Mouse (Mus musculus) olfactory bulb, adult 2 months (tissue): ENCODE data around the gene Smim12. TPM values are rescaled to one million over a fixed set of nuclear protein-coding genes. Genes with fewer than 3 reads are reported as not detected.

Source experiments
- H3K27ac ChIP-seq: fragments of 200-500 bp; 2 replicates; pipeline ENCODE4 v1.5.1; 2012; ENCODE audit warnings: low read depth, low read length; ENCODE audit not compliant: insufficient read depth
- H3K4me1 ChIP-seq: fragments of 200-500 bp; 2 replicates; pipeline ENCODE4 v1.6.1; 2012; ENCODE audit warnings: low read length; ENCODE audit not compliant: control insufficient read depth, insufficient read depth
- H3K4me3 ChIP-seq: fragments of 200-500 bp; 2 replicates; pipeline ENCODE4 v1.5.1; 2012; ENCODE audit warnings: mild to moderate bottlenecking, low read depth, low read length, moderate library complexity; ENCODE audit not compliant: insufficient read depth
- CTCF ChIP-seq: fragments of 200-500 bp; IDR thresholded peaks from 2 replicates; pipeline ENCODE4 v1.5.1; 2012; ENCODE audit warnings: low read depth, mild to moderate bottlenecking, low read length, moderate library complexity; ENCODE audit not compliant: insufficient read depth
- POLR2A ChIP-seq: fragments of 200-500 bp; IDR thresholded peaks from 2 replicates; pipeline ENCODE4 v1.6.1; 2012; ENCODE audit warnings: mild to moderate bottlenecking, low read depth, low read length, moderate library complexity; ENCODE audit not compliant: insufficient read depth
- WGBS: fragments of 180-500 bp; shearing (Covaris S2); methylation state at CpG from one replicate; pipeline ENCODE4 v1.1.7; 2018; 5-methylcytosine and 5-hydroxymethylcytosine counted together
- polyA plus RNA-seq: library from polyadenylated mRNA; stranded (reverse); fragments of >200 nt; gene quantifications from 2 replicates; pipeline ENCODE4 v1.2.4, GENCODE M21; 2012; ENCODE audit warnings: low replicate concordance; ENCODE audit not compliant: missing spikeins, insufficient read depth, insufficient read length

Smim12 gene
- polyA plus RNA-seq, 1 experiment: not detected

DNA sequence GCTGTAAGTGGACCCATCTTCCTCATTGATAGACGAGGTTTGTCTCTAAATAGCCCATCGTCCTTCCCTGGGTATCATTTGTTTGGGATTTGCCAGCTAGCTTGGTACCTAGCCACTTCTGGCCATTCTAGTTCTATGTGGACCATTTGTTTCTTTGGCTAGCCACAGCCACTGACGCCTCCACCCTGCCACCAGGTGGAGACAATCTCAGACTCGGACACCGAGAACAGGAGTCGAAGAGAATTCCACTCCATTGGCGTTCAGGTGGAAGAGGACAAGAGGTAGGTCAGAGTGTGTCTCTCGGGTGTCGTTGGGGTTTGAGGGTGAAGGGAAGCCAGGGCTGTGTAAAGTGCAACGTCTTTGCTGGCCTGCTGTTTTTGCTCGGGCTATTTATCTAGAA lies 28.5 kb upstream of the Smim12 start:
- WGBS: 62% methylated on average over 11 of the region's 11 CpGs
- Histone ChIP-seq H3K4me3 (no peak overlapping the region), H3K4me1 (peaks cover 23% of the 10 kb centered on the region), H3K27ac (no peak overlapping the region)
- no peak for TF ChIP-seq POLR2A
- TF ChIP-seq CTCF: no peak; the same call in 1 of the 2 replicates

DNA sequence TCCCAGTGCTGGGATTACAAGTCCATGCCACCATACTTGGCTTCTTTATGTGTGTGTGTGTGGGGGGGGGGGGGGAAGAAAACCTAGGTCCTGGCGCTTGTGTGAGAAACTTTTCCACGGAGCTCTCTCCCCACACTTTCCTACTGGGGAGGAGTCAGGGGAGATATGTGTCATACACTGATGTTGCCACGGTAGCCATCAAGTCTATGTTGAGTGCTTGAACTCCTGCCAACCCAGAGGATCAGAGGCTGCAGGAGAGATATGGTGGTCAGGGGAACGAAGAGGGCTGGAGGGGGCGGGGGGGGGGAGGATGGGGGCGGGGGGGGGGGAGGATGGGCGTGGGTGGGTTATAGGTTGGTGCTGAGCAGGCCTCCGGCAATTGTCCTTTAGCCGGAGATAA lies 27.8 kb upstream of the Smim12 start:
- TF ChIP-seq POLR2A: no peak
- WGBS: 31% methylated on average over 7 of the region's 9 CpGs
- Histone ChIP-seq H3K4me1 (peaks cover 23% of the 10 kb centered on the region), H3K4me3 (no peak overlapping the region), H3K27ac (no peak overlapping the region)

DNA sequence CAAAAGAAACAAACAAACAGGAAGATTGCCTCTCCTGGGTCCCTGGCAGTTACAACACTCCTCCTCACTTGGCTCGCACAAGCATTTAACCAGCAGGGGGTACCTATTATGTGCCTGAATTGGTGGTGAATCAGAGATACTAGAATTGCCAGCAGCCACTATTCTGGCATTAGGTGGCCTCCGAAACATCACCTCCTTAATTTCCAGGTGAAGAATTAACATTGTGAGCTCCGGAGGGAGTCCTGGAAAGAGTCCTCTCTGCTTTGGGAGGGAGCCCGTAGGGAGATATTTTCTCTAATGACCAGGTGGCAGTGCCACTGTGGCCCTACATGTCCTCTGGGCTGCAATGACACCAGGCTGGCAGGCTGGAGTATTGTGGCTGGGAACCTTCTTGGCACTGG lies 27.3 kb upstream of the Smim12 start:
- 0 out of 2 replicates have a peak overlapping the region, but pooled peaks have one; percentile 15 for H3K27ac ChIP-seq
- no peak overlapping the region for H3K4me3 ChIP-seq
- 38% methylated on average over 4 of the region's 4 CpGs for WGBS
- TF ChIP-seq CTCF (no peak), POLR2A (no peak)
- peaks cover 23% of the 10 kb centered on the region for H3K4me1 ChIP-seq

DNA sequence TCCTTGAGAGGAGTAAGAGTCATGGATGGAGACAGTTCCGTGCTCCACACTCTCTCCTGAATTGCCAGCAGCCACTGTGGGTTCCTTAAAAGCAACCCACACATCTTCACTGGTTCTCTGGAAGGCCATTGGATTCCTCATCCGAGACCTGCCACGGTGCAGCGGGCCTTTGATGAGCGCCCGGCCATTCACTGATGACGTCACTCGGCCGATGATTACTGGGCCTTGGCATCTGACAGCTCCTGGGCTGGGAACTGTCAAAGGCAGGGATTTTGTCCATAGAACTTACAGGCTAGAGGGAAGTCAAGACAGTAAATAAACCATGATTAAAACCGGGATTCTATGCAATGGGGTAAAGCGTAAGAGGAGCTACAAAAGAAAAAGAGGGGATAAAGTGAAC lies 26.5 kb upstream of the Smim12 start:
- no peak for TF ChIP-seq POLR2A
- TF ChIP-seq CTCF: no peak
- no peak overlapping the region for H3K27ac ChIP-seq
- WGBS: 37% methylated on average over 11 of the region's 11 CpGs
- H3K4me3 ChIP-seq: no peak overlapping the region
- H3K4me1 ChIP-seq: peaks cover 23% of the 10 kb centered on the region

DNA sequence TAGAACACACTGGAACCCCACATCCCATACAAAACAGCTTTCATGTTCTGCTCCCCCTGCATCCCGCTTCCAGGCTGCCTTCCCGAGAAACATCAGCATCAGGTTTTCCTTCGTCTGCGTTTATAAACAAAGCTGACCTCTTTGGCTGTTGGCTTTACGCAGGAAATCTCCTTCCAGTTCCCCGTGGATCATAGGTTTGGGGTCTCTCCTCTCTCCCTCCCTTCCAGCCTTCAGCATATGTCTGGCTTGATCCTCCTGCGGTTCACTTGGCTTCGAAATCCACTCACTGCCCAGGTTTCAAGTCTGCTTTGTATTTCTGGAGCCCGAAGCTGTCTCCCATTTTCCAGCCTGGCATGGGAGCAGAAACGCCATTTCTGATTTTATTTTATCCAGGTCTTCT lies 20.3 kb upstream of the Smim12 start:
- TF ChIP-seq POLR2A (no peak), CTCF (no peak)
- WGBS: 60% methylated on average over 10 of the region's 10 CpGs
- Histone ChIP-seq H3K4me3 (no peak overlapping the region), H3K27ac (0 out of 2 replicates have a peak overlapping the region, but pooled peaks have one; percentile 16), H3K4me1 (peaks cover 28% of the 10 kb centered on the region)

DNA sequence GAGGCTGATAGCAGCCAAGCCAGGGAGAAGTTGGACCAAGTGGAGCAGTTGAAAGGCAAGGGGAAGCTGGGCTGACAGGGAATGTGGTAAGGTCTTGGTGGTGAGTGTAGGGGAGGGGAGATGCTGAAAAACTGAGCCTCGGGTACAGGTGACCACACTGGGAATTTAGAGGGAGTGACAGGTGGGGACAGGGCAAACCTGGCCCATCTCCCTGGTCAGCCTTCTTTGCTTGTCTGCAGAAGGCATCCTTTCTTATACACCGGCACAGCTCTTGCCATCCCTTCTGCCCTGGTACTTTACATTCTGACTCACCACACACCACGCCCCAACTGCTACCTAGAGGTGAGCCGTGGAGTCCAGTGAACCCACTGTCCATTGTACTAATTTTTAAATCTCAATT lies 19.8 kb upstream of the Smim12 start:
- TF ChIP-seq CTCF (no peak), POLR2A (no peak)
- WGBS: 67% methylated on average over 4 of the region's 4 CpGs
- no peak overlapping the region for H3K27ac ChIP-seq
- no peak overlapping the region for H3K4me3 ChIP-seq
- peaks cover 28% of the 10 kb centered on the region for H3K4me1 ChIP-seq

DNA sequence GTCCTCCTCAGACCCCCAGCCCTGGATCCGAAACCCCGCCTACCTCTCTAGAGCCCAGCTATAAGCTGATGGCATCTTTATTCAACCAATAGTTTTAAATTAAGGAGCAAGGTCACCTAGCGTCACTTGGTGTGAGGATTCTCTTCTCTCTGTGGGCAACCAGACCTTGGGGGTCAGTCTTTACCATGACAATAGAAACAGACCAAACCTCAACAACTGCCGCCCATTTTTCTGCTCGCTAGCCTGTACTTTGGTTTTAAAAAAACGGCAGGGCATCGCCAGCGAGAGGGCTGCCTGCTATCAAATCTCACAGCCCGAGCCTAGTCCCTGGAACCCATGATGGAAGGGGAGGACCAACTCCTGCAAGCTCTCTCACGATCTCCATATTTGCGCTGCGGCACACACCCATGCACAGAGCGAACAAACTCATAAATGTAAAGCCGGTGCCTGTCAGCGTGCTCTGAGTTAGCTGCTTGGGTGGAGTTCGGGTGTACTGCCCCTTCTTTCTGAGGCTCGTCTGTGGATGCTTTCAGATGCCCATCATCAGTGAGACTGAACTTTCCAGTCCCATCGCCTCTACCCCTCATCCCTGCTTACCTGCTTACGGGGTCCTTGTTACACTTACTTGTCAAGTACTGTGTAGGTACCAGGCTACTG lies 19.0 kb upstream of the Smim12 start:
- no peak for TF ChIP-seq POLR2A
- TF ChIP-seq CTCF: no peak
- WGBS: 53% methylated on average over 19 of the region's 19 CpGs
- Histone ChIP-seq H3K27ac (no peak overlapping the region), H3K4me3 (no peak overlapping the region), H3K4me1 (peaks cover 28% of the 10 kb centered on the region)

DNA sequence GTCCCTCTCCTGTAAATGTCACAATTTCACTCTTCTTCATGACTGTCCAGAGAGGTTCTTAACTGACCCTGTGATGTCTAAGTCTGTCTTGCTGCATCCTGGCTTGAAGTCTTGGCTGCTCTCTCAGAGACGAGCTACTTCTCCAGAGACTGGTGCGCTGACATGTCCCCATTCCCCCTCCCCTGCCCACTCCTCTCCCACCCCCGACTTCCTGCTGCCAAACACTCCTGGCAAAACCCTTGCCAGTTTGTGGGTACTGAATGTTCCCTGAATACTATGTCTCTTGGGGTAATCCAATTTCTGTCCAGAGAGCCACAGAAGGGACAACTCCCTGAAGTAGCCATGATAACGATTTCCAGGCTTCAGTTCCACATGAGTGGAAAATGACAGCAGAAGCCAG lies 17.5 kb upstream of the Smim12 start:
- WGBS: 33% methylated on average over 4 of the region's 4 CpGs
- no peak for TF ChIP-seq CTCF
- TF ChIP-seq POLR2A: no peak
- H3K4me1 ChIP-seq: peaks cover 29% of the 10 kb centered on the region
- H3K4me3 ChIP-seq: no peak overlapping the region
- peak overlapping the region; percentile 22; the same call in 1 of the 2 replicates for H3K27ac ChIP-seq

DNA sequence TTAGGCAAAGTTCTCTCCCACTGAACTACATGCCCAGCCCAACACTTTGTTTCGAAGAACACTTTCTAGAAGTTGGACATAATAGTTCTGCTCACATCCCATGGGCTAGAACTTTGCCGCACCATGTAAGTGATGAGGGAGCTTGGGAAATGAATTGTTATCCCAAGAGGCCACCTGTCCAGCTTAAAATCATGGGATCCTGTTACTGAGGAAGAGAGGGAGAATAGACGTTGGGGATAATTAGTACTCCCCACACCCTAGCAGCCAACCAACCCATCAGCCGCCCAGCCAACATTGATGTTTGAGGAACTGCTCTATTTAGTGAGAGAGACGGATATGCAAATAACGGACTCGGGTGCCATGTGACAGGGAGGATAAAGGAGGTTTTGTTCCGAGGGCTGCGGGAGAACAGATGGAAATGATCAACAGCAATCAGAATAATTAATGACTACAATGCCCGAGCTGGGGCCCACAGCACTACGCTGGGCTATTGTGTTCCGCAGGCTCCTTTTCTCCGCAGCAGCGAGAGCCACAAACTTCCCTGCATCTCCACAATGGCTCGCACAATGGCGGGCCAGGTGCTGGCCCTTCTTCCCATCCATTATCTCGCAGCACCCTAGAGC lies 16.4 kb upstream of the Smim12 start:
- 33% methylated on average over 17 of the region's 17 CpGs for WGBS

DNA sequence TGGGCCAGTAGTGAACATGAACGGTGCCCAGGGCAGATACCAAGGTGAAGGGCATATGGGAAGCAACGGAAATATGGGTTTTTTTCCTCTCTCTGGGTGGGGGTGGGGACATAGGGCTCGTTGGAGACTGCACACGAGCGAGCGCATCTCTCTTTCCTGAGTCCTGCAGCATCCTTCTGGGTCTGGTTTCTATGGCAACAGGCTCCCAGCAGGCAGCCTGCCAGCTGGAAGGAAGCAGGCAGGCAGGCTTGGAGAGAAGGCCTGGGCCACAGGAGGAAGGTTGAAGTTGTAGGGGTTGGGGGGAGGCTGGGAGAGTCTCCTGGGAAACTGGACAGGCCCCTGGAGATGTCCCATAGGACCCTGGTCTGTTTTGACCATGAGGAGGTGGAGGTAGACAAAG lies 11.6 kb upstream of the Smim12 start:
- H3K27ac ChIP-seq: peak overlapping the region; percentile 89
- WGBS: 5% methylated on average over 6 of the region's 6 CpGs
- peaks cover 54% of the 10 kb centered on the region for H3K4me1 ChIP-seq
- H3K4me3 ChIP-seq: no peak overlapping the region
- TF ChIP-seq POLR2A (no peak), CTCF (peak; percentile 9; the same call in 1 of the 2 replicates)

More for the DNA sequence above, 16.4 kb upstream of the Smim12 start:
- Histone ChIP-seq H3K27ac (peak overlapping the region; percentile 29; the same call in 1 of the 2 replicates), H3K4me1 (peaks cover 36% of the 10 kb centered on the region), H3K4me3 (no peak overlapping the region)
- TF ChIP-seq CTCF: no peak
- TF ChIP-seq POLR2A: no peak
